Mouse (Mus musculus): ENCODE data around the gene Cxcl10. TPM values are rescaled to one million over a fixed set of nuclear protein-coding genes. Genes with fewer than 3 reads are reported as not detected.

Gene Cxcl10
- polyA plus RNA-seq, 1 experiment from 2014 or later, result 2.0 TPM

DNA sequence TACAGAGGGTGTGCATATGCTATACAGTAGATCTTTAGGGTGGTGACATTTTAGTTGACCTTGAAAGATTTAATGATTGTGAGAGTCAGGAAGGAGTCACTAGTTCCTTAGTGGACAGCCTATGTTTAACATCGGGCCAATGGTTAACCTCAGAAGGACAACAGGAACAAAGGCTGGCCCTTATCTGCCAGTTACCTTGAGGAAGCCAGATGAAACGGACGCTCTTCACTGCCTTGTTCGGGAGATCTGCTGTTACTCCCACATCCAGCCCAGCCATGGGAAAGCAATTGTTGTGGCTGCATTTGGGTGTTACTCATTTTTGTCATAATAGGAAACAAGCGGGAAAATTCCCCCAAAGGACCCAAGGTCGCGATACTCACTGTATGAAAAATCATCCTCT is 34.9 kb downstream of the Cxcl10 start:
- WGBS, result 51% methylated on average over 7 of the region's 7 CpGs
- no peak for ATAC-seq (ENCODE audit: insufficient read depth, low FRiP score, low read depth)

DNA sequence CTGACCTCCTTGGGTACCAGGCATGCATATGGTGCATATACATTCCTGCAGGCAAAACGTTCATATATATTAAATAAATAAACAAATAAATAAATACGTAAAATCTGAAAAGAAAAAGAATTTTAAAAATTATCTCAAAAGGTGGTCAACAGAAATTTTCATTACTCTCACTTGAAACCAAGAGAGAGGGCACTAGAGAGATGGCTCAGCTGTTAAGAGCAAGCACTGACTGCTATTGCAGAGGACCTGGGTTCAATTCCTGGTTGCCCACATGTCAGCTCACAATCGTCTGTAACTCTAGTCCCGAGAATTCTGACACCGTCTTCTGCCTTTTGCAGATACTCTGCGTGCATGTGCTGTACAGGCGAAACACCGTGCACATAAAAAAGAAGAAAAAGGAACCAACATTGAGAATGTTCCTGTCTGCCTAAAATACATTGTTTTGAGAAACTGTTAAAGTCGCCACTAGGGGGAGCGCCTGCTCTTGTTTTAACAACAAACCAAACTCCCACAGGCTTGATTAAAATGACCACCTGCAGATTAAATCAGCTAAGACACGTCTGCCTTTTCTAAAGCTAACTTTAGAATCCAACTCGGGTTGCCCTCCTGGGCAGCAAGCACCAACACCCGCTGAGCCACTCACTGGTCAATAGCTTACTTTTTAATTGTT is 36.5 kb downstream of the Cxcl10 start:
- Histone ChIP-seq H3K4me3 (replicated peaks) (no peak overlapping the region), H3K9ac (no peak overlapping the region), H3K4me1 (peaks cover 13% of the 10 kb centered on the region), H3K36me3 (0 out of 2 replicates have a peak, but pooled peaks cover 3% of the 10 kb centered on the region), H3K27me3 (replicated peaks) (no peaks in the 10 kb centered on the region), H3K27ac (no peak overlapping the region), H3K4me2 (no peak overlapping the region), H3K9me3 (no peaks in the 10 kb centered on the region)
- 11% methylated on average over 13 of the region's 13 CpGs for WGBS
- ATAC-seq (ENCODE audit: insufficient read depth, low FRiP score, low read depth), result no peak

More for the DNA sequence above, 34.9 kb downstream of the Cxcl10 start:
- no peaks in the 10 kb centered on the region for H3K9me3 ChIP-seq
- H3K27me3 ChIP-seq (replicated peaks), result no peaks in the 10 kb centered on the region
- no peak overlapping the region for H3K27ac ChIP-seq
- H3K9ac ChIP-seq, result no peak overlapping the region
- no peak overlapping the region for H3K4me2 ChIP-seq
- no peak overlapping the region for H3K4me3 ChIP-seq (replicated peaks)
- H3K36me3 ChIP-seq, result no peaks in the 10 kb centered on the region
- peaks cover 7% of the 10 kb centered on the region for H3K4me1 ChIP-seq

DNA sequence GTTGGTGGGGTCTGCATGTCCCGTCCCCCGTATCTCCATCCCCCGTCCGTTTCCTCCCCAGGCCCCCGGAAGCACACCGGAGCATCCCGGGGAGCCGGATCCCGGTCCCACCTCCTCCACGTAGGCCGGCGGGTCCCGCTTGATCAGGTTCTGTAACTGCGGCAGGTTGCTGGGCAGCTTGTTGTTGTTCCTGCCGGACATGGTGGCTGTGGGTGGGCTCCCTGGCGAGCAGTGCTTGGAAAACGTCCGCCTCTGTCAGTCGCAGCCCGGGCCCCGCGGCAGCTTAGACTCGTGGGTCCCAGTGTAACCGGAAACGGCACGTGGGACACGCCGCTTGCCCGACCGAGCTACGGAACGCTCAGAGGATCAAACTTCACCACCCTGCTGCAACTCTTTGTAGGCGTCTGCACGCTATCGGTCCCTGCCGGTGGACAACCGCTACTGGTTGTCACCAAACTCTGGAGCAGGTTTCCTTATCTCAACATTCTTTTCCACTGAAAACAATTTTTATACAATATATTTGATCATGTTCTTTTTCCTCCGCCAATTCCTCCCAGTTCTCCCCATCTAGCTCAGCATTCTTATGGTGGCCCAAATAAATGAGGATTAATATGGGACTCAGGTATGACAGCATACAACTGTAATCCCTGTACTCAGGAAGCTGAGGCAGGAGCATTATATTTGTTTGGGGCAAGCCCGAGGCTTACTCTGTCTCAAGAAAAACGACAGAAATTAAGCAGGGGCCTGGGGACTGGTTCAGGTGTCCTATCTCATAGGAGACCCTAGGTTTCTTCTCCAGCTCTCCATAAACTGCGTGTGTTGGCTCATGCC is 38.8 kb downstream of the Cxcl10 start, which contains the start of gene Sdad1:
Sdad1 (minus strand) TSS at position 799 of the 831 bp plus-strand sequence.
- peaks cover 8% of the 10 kb centered on the region for H3K36me3 ChIP-seq
- peaks cover 13% of the 10 kb centered on the region for H3K4me1 ChIP-seq
- peak within 1 kb of the TSS; percentile 67 for H3K4me2 ChIP-seq
- H3K9ac ChIP-seq, result peak within 1 kb of the TSS; percentile 64
- WGBS, result 2% methylated on average over 41 of the region's 41 CpGs
- H3K27ac ChIP-seq, result peak within 1 kb of the TSS; percentile 64
- H3K27me3 ChIP-seq (replicated peaks), result no peaks in the 10 kb centered on the region
- H3K4me3 ChIP-seq (replicated peaks), result peak within 1 kb of the TSS; percentile 86
- H3K9me3 ChIP-seq, result no peaks in the 10 kb centered on the region
- peak; percentile 96 for ATAC-seq (ENCODE audit: insufficient read depth, low FRiP score, low read depth)

DNA sequence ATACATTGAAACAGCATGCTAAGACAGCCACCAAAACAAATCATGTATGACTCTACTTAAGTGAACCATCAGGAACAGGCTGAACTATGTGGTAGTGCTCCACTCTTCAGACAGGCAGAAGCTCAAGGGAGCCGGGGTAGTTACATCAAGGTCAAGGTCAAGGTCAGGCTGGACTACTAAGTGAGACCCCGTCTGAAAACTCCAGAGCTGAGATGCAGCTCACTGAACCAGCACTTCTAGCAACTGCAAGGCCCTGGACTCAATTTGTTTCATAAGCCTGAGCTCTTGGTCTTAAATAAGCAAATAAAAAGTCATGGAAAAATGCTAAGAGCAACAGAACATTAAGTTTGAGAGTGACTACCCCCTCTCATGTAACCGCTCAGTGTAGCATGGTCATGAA is 44.4 kb downstream of the Cxcl10 start:
- H3K36me3 ChIP-seq, result peaks cover 44% of the 10 kb centered on the region
- peaks cover 9% of the 10 kb centered on the region for H3K4me1 ChIP-seq
- no peak overlapping the region for H3K27ac ChIP-seq
- no peak overlapping the region for H3K4me3 ChIP-seq (replicated peaks)
- no peak overlapping the region for H3K9ac ChIP-seq
- no peak for ATAC-seq (ENCODE audit: insufficient read depth, low FRiP score, low read depth)
- WGBS, result 90% methylated on average over 3 of the region's 3 CpGs
- H3K4me2 ChIP-seq, result no peak overlapping the region
- H3K9me3 ChIP-seq, result no peaks in the 10 kb centered on the region
- no peaks in the 10 kb centered on the region for H3K27me3 ChIP-seq (replicated peaks)

DNA sequence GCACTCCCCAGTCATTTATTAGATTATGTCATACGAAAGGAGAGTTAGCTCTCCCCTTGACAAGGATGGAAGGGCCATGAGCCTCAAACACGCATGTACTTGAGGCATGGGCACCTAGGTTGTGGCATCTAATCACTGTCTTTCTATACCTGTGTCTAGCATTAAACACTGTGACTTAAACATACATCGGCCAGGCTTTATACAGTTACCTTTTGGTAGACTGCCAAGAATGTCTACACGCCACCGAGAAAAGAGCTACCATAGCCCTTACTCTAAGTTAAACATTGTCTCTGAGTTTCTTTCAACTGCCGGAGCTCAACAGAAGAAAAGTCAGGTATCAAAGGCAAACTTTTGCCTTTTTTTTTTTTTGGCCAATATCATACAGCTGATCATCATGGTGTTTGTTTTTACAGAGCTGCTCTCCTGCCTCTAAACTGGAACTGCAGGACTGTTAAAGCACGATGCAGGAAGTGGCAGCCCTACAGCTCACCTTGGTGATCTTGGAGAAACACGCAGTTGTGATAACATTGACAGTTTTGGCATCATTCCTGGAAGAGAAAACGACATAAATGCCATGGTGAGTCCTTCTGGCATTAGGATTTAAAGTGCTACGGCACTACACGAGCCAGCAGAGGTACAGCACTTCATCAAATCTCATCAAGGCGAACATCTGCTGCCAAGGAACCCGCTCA is 46.4 kb downstream of the Cxcl10 start:
- H3K27ac ChIP-seq, result no peak overlapping the region
- no peaks in the 10 kb centered on the region for H3K4me1 ChIP-seq
- peak; percentile 66; the same call in 1 of the 2 replicates for ATAC-seq (ENCODE audit: insufficient read depth, low FRiP score, low read depth)
- H3K27me3 ChIP-seq (replicated peaks), result no peaks in the 10 kb centered on the region
- WGBS, result 77% methylated on average over 13 of the region's 13 CpGs
- no peak overlapping the region for H3K4me2 ChIP-seq
- H3K4me3 ChIP-seq (replicated peaks), result no peak overlapping the region
- peaks cover 51% of the 10 kb centered on the region for H3K36me3 ChIP-seq
- no peak overlapping the region for H3K9ac ChIP-seq
- H3K9me3 ChIP-seq, result no peaks in the 10 kb centered on the region

Other genes with a start within 250 kb of the Cxcl10 start
- gene Uso1, start 211.0 kb downstream of the Cxcl10 start, polyA plus RNA-seq (2015; fragmentation: Nextera tagmentation; extraction: Ambion mirVana), result 46.0 and 49.4 TPM in 2 replicates
- gene U90926, start 133.5 kb downstream of the Cxcl10 start, polyA plus RNA-seq (2015; fragmentation: Nextera tagmentation; extraction: Ambion mirVana), result not detected in 2 replicates
- 0.49 and 0.68 TPM in 2 replicates for gene Ppef2, start 92.6 kb downstream of the Cxcl10 start, polyA plus RNA-seq (2015; fragmentation: Nextera tagmentation; extraction: Ambion mirVana)
- 18.4 and 19.9 TPM in 2 replicates for gene Naaa, start 70.7 kb downstream of the Cxcl10 start, polyA plus RNA-seq (2015; fragmentation: Nextera tagmentation; extraction: Ambion mirVana)
- gene Sdad1, start 38.4 kb downstream of the Cxcl10 start, polyA plus RNA-seq (2015; fragmentation: Nextera tagmentation; extraction: Ambion mirVana), result 39.2 and 41.9 TPM in 2 replicates
- gene Cxcl9, start 20.8 kb downstream of the Cxcl10 start, polyA plus RNA-seq (2015; fragmentation: Nextera tagmentation; extraction: Ambion mirVana), result not detected in 2 replicates
- gene Art3, start 17.1 kb downstream of the Cxcl10 start, polyA plus RNA-seq (2015; fragmentation: Nextera tagmentation; extraction: Ambion mirVana), result 3.5 and 4.0 TPM in 2 replicates
- gene Nup54, start 86.3 kb upstream of the Cxcl10 start, polyA plus RNA-seq (2015; fragmentation: Nextera tagmentation; extraction: Ambion mirVana), result 42.8 and 43.5 TPM in 2 replicates
- 15.8 and 17.0 TPM in 2 replicates for gene Scarb2, start 157.9 kb upstream of the Cxcl10 start, polyA plus RNA-seq (2015; fragmentation: Nextera tagmentation; extraction: Ambion mirVana)
- 0.13 and 0.36 TPM in 2 replicates for gene Fam47e, start 206.2 kb upstream of the Cxcl10 start, polyA plus RNA-seq (2015; fragmentation: Nextera tagmentation; extraction: Ambion mirVana)

All from stomach, embryonic 15.5 days (tissue).